Mouse (Mus musculus) embryonic facial prominence, embryonic 12.5 days (tissue): ENCODE data around the gene Ubd. TPM values are rescaled to one million over a fixed set of nuclear protein-coding genes. Genes with fewer than 3 reads are reported as not detected.
"Not testable (repeated sequence)": the region's sequence is repeated elsewhere in the genome, so short reads cannot be mapped to it uniquely, and the experiment has no call there.

Source experiments
- ATAC-seq: fragments of 200-750 bp; cut with Nextera tagmentation; 2 replicates; pipeline ENCODE4 v1.8.0; 2017; ENCODE audit not compliant: insufficient number of reproducible peaks, insufficient read depth, low FRiP score, low TSS enrichment
- H3K27ac ChIP-seq: fragments of 300-500 bp; sonication (generic); 2 replicates; pipeline ENCODE4 v1.5.1; 2016; ENCODE audit warnings: mild to moderate bottlenecking
- H3K27me3 ChIP-seq: fragments of 300-500 bp; sonication (generic); 2 replicates; pipeline ENCODE4 v1.6.1; 2016; ENCODE audit warnings: mild to moderate bottlenecking, moderate library complexity
- H3K36me3 ChIP-seq: fragments of 300-500 bp; sonication (generic); 2 replicates; pipeline ENCODE4 v1.6.1; 2016; ENCODE audit warnings: mild to moderate bottlenecking
- H3K4me1 ChIP-seq: fragments of 300-500 bp; sonication (generic); 2 replicates; pipeline ENCODE4 v1.6.1; 2016
- H3K4me2 ChIP-seq: fragments of 300-500 bp; sonication (generic); replicated peaks from 2 replicates; pipeline ENCODE4 v1.6.1; 2016; ENCODE audit warnings: mild to moderate bottlenecking, moderate library complexity
- H3K4me3 ChIP-seq: fragments of 300-500 bp; sonication (generic); 2 replicates; pipeline ENCODE4 v1.5.1; 2016; ENCODE audit warnings: mild to moderate bottlenecking
- H3K9ac ChIP-seq: fragments of 300-500 bp; sonication (generic); 2 replicates; pipeline ENCODE4 v1.6.1; 2016; ENCODE audit warnings: mild to moderate bottlenecking, moderate library complexity
- H3K9me3 ChIP-seq: fragments of 300-500 bp; sonication (generic); 2 replicates; pipeline ENCODE4 v1.6.1; 2016; ENCODE audit warnings: mild to moderate bottlenecking, moderate library complexity
- WGBS: fragments of 180-500 bp; shearing (Covaris S2); methylation state at CpG from one replicate; pipeline ENCODE4 v1.1.7; 2016; 5-methylcytosine and 5-hydroxymethylcytosine counted together
- polyA plus RNA-seq: library from polyadenylated mRNA; unstranded; fragments of >200 nt; fragmentation: Nextera tagmentation; extraction: Ambion mirVana; gene quantifications from 2 replicates; pipeline ENCODE4 v1.2.1, GENCODE M21; 2016

Gene Ubd
- polyA plus RNA-seq, 1 experiment from 2014 or later: 0.18 TPM

DNA sequence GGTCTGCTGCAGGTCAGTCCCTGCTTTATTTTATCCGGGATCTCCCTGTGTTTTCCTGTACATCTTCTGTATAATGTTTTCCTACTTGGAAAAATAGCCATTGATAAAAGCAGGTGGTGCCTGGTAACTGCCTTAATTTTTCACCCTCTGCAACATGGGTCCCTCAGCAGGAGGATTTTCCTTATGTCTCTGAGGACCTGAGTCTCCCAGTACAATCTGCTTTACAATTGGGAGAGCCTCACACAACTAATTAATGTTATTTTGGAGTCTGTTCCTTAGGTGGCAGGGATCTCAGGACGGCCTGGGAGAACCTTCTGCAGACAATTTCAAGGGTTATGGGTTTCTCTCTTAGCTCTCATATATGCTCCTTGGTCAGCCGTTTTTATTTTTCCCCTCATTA, 19.3 kb downstream of the Ubd start, which contains the start of gene Olfr95:
Gene Olfr95 (minus strand): TSS at position 101 of the 400 bp plus-strand sequence.
- Histone ChIP-seq H3K27ac (no peak within 1 kb of the TSS), H3K4me3 (no peak within 1 kb of the TSS), H3K36me3 (no peaks in the 10 kb centered on the region), H3K9ac (no peak within 1 kb of the TSS), H3K9me3 (peaks cover 5% of the 10 kb centered on the region; the same call in 1 of the 2 replicates), H3K27me3 (peaks cover 25% of the 10 kb centered on the region), H3K4me2 (no peak within 1 kb of the TSS), H3K4me1 (no peaks in the 10 kb centered on the region)
- WGBS: 65% methylated on average over 3 of the region's 3 CpGs
- ATAC-seq: no peak

DNA sequence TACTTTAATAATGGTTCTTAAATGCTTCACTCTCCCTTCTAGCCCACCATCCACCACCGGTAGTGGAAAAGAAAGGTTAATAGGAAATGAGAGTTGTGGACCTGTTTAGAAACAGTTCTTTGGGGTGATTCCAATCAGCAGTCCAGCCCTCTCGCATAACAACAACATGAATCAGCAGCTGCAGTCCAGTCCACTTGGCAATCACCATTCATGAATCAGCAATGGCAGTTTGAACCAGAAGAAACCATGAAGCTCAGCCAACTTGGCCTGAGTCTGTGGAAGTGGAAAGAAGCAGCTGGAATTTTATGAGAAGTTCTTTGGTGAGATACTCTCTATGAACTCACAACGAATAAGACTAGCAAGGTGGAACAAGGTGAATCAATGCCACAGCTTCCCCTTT, 24.8 kb downstream of the Ubd start:
- Histone ChIP-seq H3K27ac (no peak overlapping the region), H3K4me1 (no peaks in the 10 kb centered on the region), H3K9ac (no peak overlapping the region), H3K27me3 (no peaks in the 10 kb centered on the region), H3K36me3 (no peaks in the 10 kb centered on the region), H3K4me2 (no peak overlapping the region), H3K4me3 (no peak overlapping the region), H3K9me3 (peaks cover 5% of the 10 kb centered on the region; the same call in 1 of the 2 replicates)
- 82% methylated on average over 3 of the region's 3 CpGs for WGBS
- ATAC-seq: no peak

DNA sequence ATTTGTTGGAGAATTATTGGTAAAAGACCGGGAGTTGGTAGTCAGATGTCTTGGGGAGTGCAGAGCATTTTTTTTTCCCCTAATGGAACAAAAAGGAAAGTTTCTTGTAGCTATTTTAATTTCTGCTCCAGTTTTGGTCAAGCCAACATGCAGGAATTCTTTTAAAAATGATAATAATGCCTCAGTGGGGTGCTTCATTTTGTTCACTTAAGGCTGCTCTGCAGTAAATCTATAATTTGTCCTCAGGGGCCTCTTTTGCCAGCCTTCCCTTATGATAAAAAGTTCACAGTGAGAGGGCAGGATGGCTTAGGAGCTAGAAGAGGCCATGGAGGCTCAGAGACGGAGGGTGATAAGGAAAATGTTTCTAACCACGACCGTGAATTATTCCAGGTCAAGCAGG, 26.2 kb downstream of the Ubd start, which contains the start of gene Olfr96:
Gene Olfr96 (plus strand): TSS at position 301 of the 400 bp plus-strand sequence.
- ATAC-seq: no peak

GRCm38 (mm10) chr17:37221879-37222278, 28.2 kb downstream of the Ubd start:
- no peak for ATAC-seq
- Histone ChIP-seq H3K36me3 (no peaks in the 10 kb centered on the region), H3K27ac (no peak overlapping the region), H3K27me3 (no peaks in the 10 kb centered on the region), H3K4me1 (no peaks in the 10 kb centered on the region), H3K4me3 (no peak overlapping the region), H3K9ac (no peak overlapping the region), H3K4me2 (no peak overlapping the region), H3K9me3 (peaks cover 5% of the 10 kb centered on the region; the same call in 1 of the 2 replicates)
- 35% methylated on average over 1 of the region's 1 CpGs for WGBS

More for the DNA sequence above, 26.2 kb downstream of the Ubd start, which contains the start of gene Olfr96:
- WGBS: 66% methylated on average over 4 of the region's 4 CpGs
- Histone ChIP-seq H3K9me3 (peaks cover 5% of the 10 kb centered on the region; the same call in 1 of the 2 replicates), H3K4me2 (no peak within 1 kb of the TSS), H3K4me1 (no peaks in the 10 kb centered on the region), H3K36me3 (no peaks in the 10 kb centered on the region), H3K27ac (no peak within 1 kb of the TSS), H3K9ac (no peak within 1 kb of the TSS), H3K4me3 (no peak within 1 kb of the TSS), H3K27me3 (no peaks in the 10 kb centered on the region)

- not testable (repeated sequence) for H3K4me2 ChIP-seq, H3K9ac ChIP-seq, H3K4me1 ChIP-seq, H3K4me3 ChIP-seq, H3K36me3 ChIP-seq, H3K27ac ChIP-seq, H3K9me3 ChIP-seq, H3K27me3 ChIP-seq, ATAC-seq
- WGBS: 91% methylated on average over 2 of the region's 2 CpGs
Observed at GRCm38 (mm10) chr17:37237230-37237629, 43.5 kb downstream of the Ubd start, which contains the start of gene Olfr97. Gene Olfr97 (minus strand): TSS chr17:37237330.

DNA sequence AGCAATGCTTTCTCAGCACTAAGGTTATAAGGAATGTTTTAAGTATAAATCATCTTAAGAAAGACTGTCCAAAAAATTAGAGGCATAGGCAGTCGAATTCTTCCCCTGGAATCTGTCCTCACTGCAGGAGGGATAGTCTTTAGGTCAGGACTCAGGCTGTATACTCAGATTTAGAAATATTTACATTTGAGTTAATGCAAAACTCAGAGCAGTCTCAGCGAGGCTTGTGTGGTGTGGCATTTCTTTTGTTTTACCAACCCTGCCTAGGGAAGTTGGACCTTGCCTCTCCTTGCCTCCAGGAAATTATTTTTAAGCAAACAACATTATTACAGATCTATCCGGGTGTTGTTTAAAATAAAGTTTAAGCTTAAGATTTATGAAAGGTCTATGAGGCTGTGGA, 48.5 kb downstream of the Ubd start:
- Histone ChIP-seq H3K4me2 (no peak overlapping the region), H3K4me1 (no peaks in the 10 kb centered on the region), H3K9ac (no peak overlapping the region), H3K27me3 (no peaks in the 10 kb centered on the region), H3K4me3 (no peak overlapping the region), H3K36me3 (no peaks in the 10 kb centered on the region), H3K9me3 (no peaks in the 10 kb centered on the region), H3K27ac (no peak overlapping the region)
- no peak for ATAC-seq
- 57% methylated on average over 3 of the region's 3 CpGs for WGBS

Other genes starting within 250 kb of the Ubd start
- gene Ppp1r11, start 242.2 kb upstream of the Ubd start, polyA plus RNA-seq: 111 and 122 TPM in 2 replicates
- gene Znrd1, start 235.3 kb upstream of the Ubd start, polyA plus RNA-seq: 98.7 and 112 TPM in 2 replicates
- 4.8 and 6.5 TPM in 2 replicates for gene Znrd1as, start 235.3 kb upstream of the Ubd start, polyA plus RNA-seq
- not detected in 2 replicates for gene 2410137M14Rik, start 212.7 kb upstream of the Ubd start, polyA plus RNA-seq
- 1.2 and 1.3 TPM in 2 replicates for gene H2-M5, start 204.4 kb upstream of the Ubd start, polyA plus RNA-seq
- gene Zfp57, start 192.7 kb upstream of the Ubd start, polyA plus RNA-seq: 151 and 169 TPM in 2 replicates
- 0.38 and 0.70 TPM in 2 replicates for gene Mog, start 170.5 kb upstream of the Ubd start, polyA plus RNA-seq
- 19.8 and 20.5 TPM in 2 replicates for gene Gabbr1, start 147.9 kb upstream of the Ubd start, polyA plus RNA-seq
- not detected in 2 replicates for gene Olfr90, start 105.4 kb upstream of the Ubd start, polyA plus RNA-seq
- gene Olfr91, start 95.6 kb upstream of the Ubd start, polyA plus RNA-seq: 0.08 TPM in 1 of 2 replicates, not detected in the other
- not detected in 2 replicates for gene Olfr92, start 73.8 kb upstream of the Ubd start, polyA plus RNA-seq
- not detected in 2 replicates for gene Olfr93, start 32.4 kb upstream of the Ubd start, polyA plus RNA-seq
- gene Olfr94, start 7.1 kb downstream of the Ubd start, polyA plus RNA-seq: 0.17 TPM in 1 of 2 replicates, not detected in the other
- not detected in 2 replicates for gene Olfr95, start 19.2 kb downstream of the Ubd start, polyA plus RNA-seq
- not detected in 2 replicates for gene Olfr96, start 26.3 kb downstream of the Ubd start, polyA plus RNA-seq
- gene Olfr97, start 43.4 kb downstream of the Ubd start, polyA plus RNA-seq: not detected in 2 replicates
- gene Olfr98, start 69.9 kb downstream of the Ubd start, polyA plus RNA-seq: not detected in 2 replicates
- 1.4 and 1.5 TPM in 2 replicates for gene H2-M3, start 76.3 kb downstream of the Ubd start, polyA plus RNA-seq
- gene Olfr99, start 89.6 kb downstream of the Ubd start, polyA plus RNA-seq: not detected in 2 replicates
- gene Olfr101, start 110.4 kb downstream of the Ubd start, polyA plus RNA-seq: not detected in 2 replicates
- gene Olfr102, start 123.2 kb downstream of the Ubd start, polyA plus RNA-seq: not detected in 2 replicates
- not detected in 2 replicates for gene Olfr103, start 145.8 kb downstream of the Ubd start, polyA plus RNA-seq
- gene Olfr104-ps, start 165.7 kb downstream of the Ubd start, polyA plus RNA-seq: not detected in 2 replicates
- gene Olfr105-ps, start 185.1 kb downstream of the Ubd start, polyA plus RNA-seq: not detected in 2 replicates
- not detected in 2 replicates for gene Olfr106-ps, start 196.5 kb downstream of the Ubd start, polyA plus RNA-seq
- gene Olfr107, start 205.3 kb downstream of the Ubd start, polyA plus RNA-seq: not detected in 2 replicates